Mouse (Mus musculus) urinary bladder, adult 18-20 months (tissue): ENCODE measurements around the gene Tectb.

ENCODE experiments used
- DNase-seq, 2 experiments: peaks; one replicate each; pipeline ENCODE4 v3.0.0; 2022; ENCODE audit warnings: low spot score in 2 of 2, mixed read lengths in 2 of 2

The Tectb gene

GRCm38 (mm10) chr19:55207746-55208538 is 27.4 kb downstream of the Tectb start:
- no peak for DNase-seq

- no peak for DNase-seq
These were observed 28.1 kb downstream of the Tectb start for GRCm38 (mm10) chr19:55208654-55209053.

DNA sequence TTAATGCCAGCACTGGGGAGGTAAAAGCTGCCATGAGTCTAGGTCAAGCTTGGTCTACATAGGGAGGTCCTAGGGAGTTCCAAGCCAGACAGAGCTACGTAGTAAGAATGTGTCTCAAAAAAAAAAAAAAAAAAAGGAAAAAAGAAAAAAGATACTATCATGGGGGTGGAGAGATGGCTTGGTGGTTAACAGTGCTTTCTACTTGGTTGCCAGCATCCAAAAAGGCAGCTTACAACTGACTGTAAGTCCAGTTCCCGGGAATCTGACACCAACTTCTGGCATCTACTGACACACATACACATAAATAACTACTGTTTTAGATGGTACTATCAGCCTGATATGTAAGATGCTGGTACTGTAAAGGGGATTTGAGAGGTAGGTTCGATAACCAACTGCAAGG is 28.6 kb downstream of the Tectb start:
- DNase-seq: no peak

DNA sequence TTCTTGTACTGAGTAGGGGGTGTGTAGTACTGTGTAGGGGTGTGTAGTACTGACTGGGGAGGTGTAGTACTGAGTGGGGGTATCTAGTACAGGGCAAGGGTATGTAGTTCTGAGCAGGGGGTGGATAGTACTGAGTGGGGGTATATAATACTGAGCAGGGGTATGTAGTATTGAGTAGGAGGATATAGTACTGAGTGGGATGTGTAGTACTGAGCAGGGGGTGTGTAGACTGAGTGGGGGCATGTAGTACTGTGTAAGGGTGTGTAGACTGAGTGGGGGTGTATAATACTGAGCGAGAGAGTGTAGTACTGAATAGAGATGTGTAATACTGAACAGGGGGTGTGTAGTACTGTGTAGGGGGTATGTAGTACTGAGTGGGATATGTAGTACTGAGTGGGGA is 31.2 kb downstream of the Tectb start:
- no peak for DNase-seq

DNA sequence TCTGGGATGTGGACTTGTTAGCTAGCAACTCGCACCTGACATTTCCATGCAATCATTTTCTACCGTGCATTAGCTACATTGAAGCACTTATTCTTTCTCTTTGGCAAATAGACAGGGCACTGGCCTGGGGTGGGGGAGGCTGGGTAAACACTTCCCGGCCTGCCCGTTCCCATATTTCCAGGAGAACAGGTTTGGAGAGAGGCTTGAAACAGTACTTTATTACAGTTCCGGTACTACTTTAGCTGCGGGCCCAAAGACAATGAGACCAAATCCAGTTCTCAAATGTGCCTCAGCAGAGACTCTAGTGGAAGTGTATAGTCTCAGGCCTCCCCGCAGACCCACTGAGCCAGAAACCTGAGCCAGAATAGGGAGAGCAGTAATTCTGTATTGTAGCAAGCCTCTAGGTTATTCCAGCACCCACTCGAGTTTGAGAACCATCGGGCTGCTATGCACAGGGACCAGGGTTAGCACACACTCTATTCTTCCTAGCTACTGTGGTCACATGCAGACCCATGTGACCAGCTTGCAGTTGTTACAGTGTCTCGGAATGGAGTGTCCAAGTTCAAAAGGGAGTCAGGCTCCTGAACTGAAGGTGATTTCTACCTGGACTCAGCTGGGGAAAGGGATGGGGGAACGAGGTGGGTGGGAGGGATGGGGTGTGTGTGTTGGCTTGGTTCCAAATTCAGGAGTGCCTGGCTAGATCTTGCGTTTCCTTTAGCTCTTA is 33.2 kb downstream of the Tectb start:
- peak in 1 of 2 experiments; percentile 41 for DNase-seq

DNA sequence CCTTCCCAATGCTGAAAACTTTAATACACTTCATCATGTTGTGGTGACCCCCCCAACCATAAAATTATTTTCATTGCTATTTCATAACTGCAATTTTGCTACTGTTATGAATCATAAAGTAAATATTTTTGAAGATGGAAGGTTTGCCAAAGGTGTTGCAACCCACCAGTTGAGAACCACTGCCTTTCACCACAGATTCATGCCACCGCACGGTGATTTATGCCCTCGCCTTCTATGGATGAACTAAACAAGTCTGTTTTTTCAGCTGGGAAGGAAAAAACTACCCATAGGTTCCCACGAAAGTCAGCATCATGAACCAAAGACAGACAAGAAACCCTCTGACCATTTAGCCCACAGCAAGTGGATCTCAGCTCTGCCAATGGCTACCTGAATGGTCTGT is 36.3 kb downstream of the Tectb start:
- peak in 1 of 2 experiments; percentile 51 for DNase-seq

DNA sequence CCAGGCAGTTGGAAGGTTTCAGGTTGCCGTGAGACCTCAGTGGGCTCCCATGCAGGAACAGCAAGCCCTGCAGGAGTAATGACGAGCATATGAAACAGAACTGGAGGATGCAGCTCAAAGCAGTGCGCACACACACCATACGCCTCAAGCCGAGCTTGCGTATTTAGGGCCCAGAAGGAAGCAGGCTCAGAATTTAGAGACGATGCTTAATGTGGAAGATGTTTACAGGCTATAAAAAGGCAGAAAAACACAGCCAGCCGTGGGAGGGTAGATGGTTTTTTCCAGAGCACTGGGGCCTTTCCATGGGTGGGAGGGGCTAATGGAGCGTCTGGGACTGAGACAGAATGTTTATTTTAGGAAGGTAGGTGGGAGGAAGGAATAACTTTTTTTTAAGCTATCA is 36.8 kb downstream of the Tectb start:
- no peak for DNase-seq

DNA sequence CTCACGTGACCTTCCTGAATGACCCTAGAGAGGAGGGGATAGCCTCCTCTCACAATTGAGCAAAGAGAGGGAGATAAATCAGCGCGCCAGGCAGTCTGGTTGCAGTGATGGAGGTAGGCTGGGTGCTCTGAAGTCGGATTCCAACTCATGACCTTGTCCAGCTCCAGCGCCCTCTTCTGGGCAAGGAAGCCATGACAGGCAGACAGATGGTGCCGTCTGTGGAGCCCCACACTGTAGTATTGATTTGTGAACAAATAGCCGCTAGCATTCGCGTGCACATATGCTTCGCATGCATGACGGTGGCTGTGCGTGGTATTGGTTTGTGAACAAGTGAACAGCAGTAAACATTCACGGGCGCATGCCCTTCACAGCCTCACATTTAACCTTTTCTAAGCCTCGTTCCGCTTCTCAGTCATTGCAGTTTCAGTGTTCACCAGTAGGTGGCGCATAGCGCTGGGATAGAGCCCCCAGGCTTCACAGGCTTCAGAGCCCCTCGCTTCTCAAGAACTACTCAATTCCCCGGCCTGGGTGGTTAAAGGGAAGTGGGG is 37.7 kb downstream of the Tectb start:
- DNase-seq: peak; percentile 47 to 82

DNA sequence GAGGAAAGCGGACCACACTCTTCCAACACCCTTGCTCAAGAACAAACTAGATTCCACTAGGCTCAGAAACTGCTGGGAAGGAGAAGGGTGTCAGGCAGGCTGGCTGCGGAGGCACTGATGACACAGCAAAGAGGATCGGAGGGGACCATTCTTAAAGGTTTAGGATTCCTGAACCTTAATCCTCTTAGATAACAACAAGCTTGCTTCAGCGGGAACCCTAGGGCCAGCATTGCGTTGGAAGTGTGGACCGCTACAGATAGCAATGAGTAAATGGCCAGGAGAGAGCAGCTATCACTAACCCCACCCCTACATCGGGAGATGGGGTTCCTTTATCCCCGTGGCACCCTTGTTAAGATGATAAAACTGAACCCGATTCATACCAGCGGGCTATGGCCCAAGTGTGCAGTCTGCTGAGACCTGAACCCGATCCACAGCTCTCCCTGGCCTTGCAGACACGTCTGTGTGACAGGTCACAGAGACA is 38.2 kb downstream of the Tectb start:
- DNase-seq: no peak

DNA sequence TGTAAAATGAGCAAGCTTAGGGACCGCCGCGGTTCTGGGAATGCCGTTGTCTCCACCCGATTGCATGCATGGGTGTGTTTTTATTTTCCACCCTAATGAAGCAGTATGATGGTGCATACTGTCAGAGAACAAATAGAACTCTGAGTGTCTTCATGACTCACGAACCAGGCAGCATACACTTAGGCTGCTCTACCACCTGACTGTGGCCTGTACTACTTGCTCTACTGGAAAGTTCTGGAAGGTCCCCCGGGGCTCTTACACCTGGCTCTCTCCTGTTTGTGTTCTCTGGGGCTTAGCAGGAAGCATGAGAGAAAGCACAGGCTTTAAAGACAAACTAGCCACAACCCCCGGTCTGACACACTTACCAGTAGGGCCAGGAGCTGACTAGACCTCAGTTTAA is 38.8 kb downstream of the Tectb start:
- peak in 1 of 2 experiments; percentile 58 for DNase-seq

- DNase-seq: no peak
These were observed 40.7 kb downstream of the Tectb start for GRCm38 (mm10) chr19:55221208-55221607.

GRCm38 (mm10) chr19:55222268-55222667 is 41.7 kb downstream of the Tectb start:
- no peak for DNase-seq

- DNase-seq: no peak
These were observed 46.1 kb downstream of the Tectb start for GRCm38 (mm10) chr19:55226621-55227020.

GRCm38 (mm10) chr19:55227135-55227534 is 46.6 kb downstream of the Tectb start:
- DNase-seq: no peak

DNA sequence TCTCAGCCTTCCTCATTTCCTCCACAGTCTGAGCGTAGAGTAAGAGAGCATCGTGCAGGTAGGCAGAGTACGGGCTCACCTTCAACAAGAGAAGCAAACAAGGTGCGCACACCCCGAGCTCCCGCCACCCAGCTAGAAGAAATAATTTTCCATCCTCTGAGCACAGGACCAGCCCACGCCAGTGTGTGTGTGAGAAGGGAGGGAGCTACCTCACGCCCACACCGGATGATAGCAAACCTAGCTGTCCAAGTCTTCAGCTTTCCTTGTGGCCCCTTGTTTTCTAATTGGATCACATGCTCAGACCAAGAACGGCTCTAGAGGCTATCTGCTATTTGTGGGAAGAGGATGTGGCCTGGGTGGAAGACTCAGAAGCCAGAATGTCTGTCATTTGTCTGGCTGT is 50.5 kb downstream of the Tectb start:
- no peak for DNase-seq

DNA sequence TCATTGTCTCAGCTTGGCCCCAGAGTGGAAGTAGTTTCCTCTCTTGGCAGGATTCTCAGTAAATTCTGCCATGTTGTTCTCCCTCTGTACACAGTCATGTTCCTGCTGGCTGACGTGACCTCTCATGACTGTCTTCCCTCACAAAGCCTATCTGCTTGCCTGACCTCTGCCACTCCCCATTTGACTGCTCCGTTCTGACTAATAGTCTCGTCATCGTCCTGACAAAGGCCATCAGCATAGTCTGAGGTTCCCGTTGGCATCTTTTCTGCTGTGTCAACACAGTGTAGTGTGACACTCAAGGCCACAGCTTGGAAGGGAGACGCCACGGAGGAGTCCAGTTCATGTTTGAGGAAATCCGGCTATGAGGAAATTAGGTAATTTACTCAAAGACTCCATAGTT is 51.6 kb downstream of the Tectb start:
- DNase-seq: peak; percentile 16 to 59

DNA sequence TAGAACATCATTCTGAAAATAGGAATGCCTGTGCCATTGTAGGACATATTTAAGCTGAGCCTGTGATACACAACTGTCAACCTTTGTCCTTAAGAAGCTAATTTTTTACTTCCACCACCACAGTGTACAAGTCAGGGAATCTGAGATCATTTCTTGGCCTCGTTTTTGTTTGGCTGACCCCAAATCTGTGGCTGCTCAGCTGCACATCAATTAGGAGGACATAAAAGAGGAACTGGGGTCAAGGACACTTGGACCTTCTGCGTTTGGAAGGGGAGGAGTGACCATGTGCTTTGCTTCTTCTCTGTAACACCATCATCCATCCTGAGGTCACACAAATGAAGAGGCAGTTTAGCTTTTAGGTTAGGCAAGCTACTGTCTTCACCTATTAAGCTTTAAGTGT is 55.5 kb downstream of the Tectb start:
- no peak for DNase-seq

- DNase-seq: no peak
These were observed 56.0 kb downstream of the Tectb start for GRCm38 (mm10) chr19:55236564-55236963.

DNA sequence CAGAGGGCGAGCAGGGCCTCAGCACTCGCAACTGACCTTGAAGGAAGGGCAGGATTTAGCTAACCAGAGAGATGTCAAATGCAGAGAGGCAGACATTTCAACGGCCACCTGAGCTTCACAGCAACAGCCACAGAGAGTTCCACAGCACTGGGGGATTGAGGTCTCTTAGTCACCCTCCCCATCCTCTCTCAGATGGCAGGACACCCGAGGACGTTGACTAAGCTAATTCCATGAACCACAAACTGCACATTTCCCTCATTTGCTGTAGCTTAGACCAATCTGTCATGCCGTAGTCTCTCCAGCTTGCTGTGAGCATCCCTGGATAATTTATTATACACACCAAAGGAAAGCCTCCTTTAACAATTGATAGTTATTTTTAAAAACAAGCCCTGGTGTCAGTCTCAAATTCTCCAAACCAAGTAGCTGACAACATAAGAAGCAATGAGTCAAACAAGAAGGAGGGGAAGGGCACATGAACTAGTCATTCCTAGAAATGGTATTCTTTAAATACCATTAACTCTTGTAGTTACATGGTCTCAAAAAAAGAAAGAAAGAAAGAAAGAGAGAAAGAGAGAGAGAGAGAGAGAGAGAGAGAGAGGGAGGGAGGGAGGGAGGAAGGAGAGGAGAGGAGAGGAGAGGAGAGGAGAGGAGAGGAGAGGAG is 59.4 kb downstream of the Tectb start:
- DNase-seq: no peak

DNA sequence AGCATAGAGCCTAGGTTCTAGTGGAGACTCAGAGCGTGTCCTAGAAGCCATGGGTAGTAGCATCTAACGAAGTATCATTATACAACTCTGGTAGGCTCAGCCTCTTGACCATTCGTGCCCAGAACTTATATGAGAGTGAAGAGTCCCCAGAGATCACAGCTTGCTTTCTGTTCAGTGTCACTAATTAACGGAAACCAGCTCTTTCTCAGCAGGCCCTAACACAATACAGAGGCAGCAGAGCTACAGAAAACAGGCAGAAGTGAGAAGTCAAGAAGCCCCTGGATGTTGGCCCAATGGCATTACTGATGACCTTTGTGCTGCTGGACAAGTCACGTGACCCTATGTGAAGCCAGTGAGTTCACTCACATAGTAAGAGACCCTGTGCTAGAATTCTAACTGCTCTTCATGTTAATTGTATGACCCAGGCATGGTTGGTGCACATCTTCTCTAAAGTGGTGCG is 60.7 kb downstream of the Tectb start, which contains the start of gene Gucy2g:
Gene Gucy2g, minus strand, starts transcription at position 51 of the 460 bp plus-strand sequence.
- no peak for DNase-seq

- no peak for DNase-seq
These were observed 64.3 kb downstream of the Tectb start for GRCm38 (mm10) chr19:55244791-55245231.
